Mouse (Mus musculus): ENCODE data around the gene Fbp1. TPM values are rescaled to one million over a fixed set of nuclear protein-coding genes. Genes with fewer than 3 reads are reported as not detected.
A peak's percentile ranks its signal among the peaks of the same experiment; 100 is the strongest.
"Not testable (repeated sequence)": the region's sequence is repeated elsewhere in the genome, so short reads cannot be mapped to it uniquely, and the experiment has no call there.

Gene Fbp1
- total RNA-seq, 2 experiments from 2014 or later = 0.86 to 1.2 TPM

- no peak for DNase-seq (ENCODE audit: low spot score in 2 of 2)
Measured at GRCm38 (mm10) chr13:62889311-62889710, 1.2 kb upstream of the Fbp1 start.

- no peak for DNase-seq (ENCODE audit: low spot score in 2 of 2)
Measured at GRCm38 (mm10) chr13:62884536-62884935, 3.5 kb downstream of the Fbp1 start.

- DNase-seq (ENCODE audit: low spot score in 2 of 2) = no peak
Measured at GRCm38 (mm10) chr13:62883925-62884324, 4.2 kb downstream of the Fbp1 start.

- DNase-seq (ENCODE audit: low spot score in 2 of 2) = no peak
Measured at GRCm38 (mm10) chr13:62883436-62883835, 4.6 kb downstream of the Fbp1 start.

- DNase-seq (ENCODE audit: low spot score in 2 of 2) = no peak
Measured at GRCm38 (mm10) chr13:62882856-62883255, 5.2 kb downstream of the Fbp1 start.

GRCm38 (mm10) chr13:62881336-62881735 is 6.7 kb downstream of the Fbp1 start:
- no peak for DNase-seq (ENCODE audit: low spot score in 2 of 2)

- no peak for DNase-seq (ENCODE audit: low spot score in 2 of 2)
Measured at GRCm38 (mm10) chr13:62879831-62880615, 8.1 kb downstream of the Fbp1 start.

- DNase-seq (ENCODE audit: low spot score in 2 of 2) = no peak
Measured at GRCm38 (mm10) chr13:62879411-62879810, 8.7 kb downstream of the Fbp1 start.

- no peak for DNase-seq (ENCODE audit: low spot score in 2 of 2)
Measured at GRCm38 (mm10) chr13:62877247-62877646, 10.8 kb downstream of the Fbp1 start.

GRCm38 (mm10) chr13:62876111-62876510 is 12.0 kb downstream of the Fbp1 start:
- DNase-seq (ENCODE audit: low spot score in 2 of 2) = no peak

- no peak for DNase-seq (ENCODE audit: low spot score in 2 of 2)
Measured at GRCm38 (mm10) chr13:62872252-62872651, 15.8 kb downstream of the Fbp1 start.

- no peak for DNase-seq (ENCODE audit: low spot score in 2 of 2)
Measured at GRCm38 (mm10) chr13:62870605-62871004, 17.5 kb downstream of the Fbp1 start.

- DNase-seq (ENCODE audit: low spot score in 2 of 2) = peak in 1 of 2 experiments; percentile 59
Measured at GRCm38 (mm10) chr13:62866817-62867216, 21.3 kb downstream of the Fbp1 start.

- DNase-seq (ENCODE audit: low spot score in 2 of 2) = no peak
Measured at GRCm38 (mm10) chr13:62865651-62866315, 22.3 kb downstream of the Fbp1 start.

- no peak for DNase-seq (ENCODE audit: low spot score in 2 of 2)
Measured at GRCm38 (mm10) chr13:62863771-62864170, 24.3 kb downstream of the Fbp1 start.

- DNase-seq (ENCODE audit: low spot score in 2 of 2) = no peak
Measured at GRCm38 (mm10) chr13:62862875-62863274, 25.2 kb downstream of the Fbp1 start.

- no peak for DNase-seq (ENCODE audit: low spot score in 2 of 2)
Measured at GRCm38 (mm10) chr13:62860068-62860467, 28.0 kb downstream of the Fbp1 start.

GRCm38 (mm10) chr13:62859251-62859650 is 28.8 kb downstream of the Fbp1 start:
- DNase-seq (ENCODE audit: low spot score in 2 of 2) = not testable (repeated sequence)

- no peak for DNase-seq (ENCODE audit: low spot score in 2 of 2)
Measured at GRCm38 (mm10) chr13:62857941-62858915, 29.9 kb downstream of the Fbp1 start, which contains the start of gene Fbp2. Gene Fbp2, minus strand, starts transcription at chr13:62858422.

GRCm38 (mm10) chr13:62856850-62857249 is 31.2 kb downstream of the Fbp1 start:
- no peak for DNase-seq (ENCODE audit: low spot score in 2 of 2)

GRCm38 (mm10) chr13:62856305-62856675 is 31.8 kb downstream of the Fbp1 start:
- DNase-seq (ENCODE audit: low spot score in 2 of 2) = peak; percentile 65 to 70

All from layer of hippocampus, postnatal 14 days (tissue).